ENCODE assay signal across 16 mouse cellular contexts in the genomic region with DNA sequence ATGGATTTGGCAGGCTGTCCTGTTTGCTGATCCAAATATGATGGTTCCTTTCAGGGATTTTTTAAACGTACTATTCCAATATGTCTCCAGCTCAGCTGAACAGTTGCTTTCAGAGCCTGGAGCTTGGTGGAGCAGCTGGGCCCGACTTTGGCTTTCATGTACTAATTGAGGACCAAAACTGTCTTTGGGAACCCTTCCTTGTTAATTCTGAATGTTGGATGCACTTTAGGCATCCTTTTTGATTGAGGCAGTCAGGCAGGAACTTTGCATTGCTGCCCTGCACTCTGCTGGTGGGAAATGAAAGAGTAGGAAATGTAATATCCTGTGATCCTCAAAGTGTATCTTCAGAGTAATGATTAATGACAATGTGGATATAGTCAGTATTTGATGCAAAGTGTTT.
DNase-seq lines count a peak whose midpoint lies in the region; ATAC-seq and TF ChIP-seq lines count a peak whose summit lies in the region.
"Had no signal": no experiment of that assay in that cellular context is flagged by ENCODE, and none has a peak within 500 bp of the region (broad histone marks: within the 10 kb centered on the region; RNA-seq: fewer than 3 reads in every experiment).

No protein-coding gene starts in this region.

- no peak overlapping the region for H3K4me3 ChIP-seq in forebrain, embryonic 15.5 days
- no peak overlapping the region for H3K4me3 ChIP-seq in forebrain, embryonic 10.5 days
- H3K4me3 ChIP-seq in midbrain, embryonic 14.5 days (replicated peaks; ENCODE audit: low read depth, low read length): no peak overlapping the region
- H3K4me3 ChIP-seq in midbrain, embryonic 13.5 days (replicated peaks): no peak overlapping the region
- H3K4me3 ChIP-seq in forebrain, postnatal 0 days (ENCODE audit: low read depth, low read length): no peak overlapping the region
- H3K4me3 ChIP-seq: embryonic facial prominence, embryonic 15.5 days; liver, embryonic 13.5 days; midbrain, embryonic 12.5 days had no signal

- intact Hi-C loops in left cerebral cortex, postnatal 25 days (cut with DNase I): no loop called here

- WGBS in forebrain, embryonic 15.5 days: 44% methylated on average over 2 of the region's 2 CpGs
- 80% methylated on average over 2 of the region's 2 CpGs for WGBS in forebrain, embryonic 10.5 days
- 61% methylated on average over 2 of the region's 2 CpGs for WGBS in midbrain, embryonic 14.5 days
- WGBS in midbrain, embryonic 13.5 days: 73% methylated on average over 2 of the region's 2 CpGs
- 36% methylated on average over 2 of the region's 2 CpGs for WGBS in forebrain, postnatal 0 days

- no peak overlapping the region for H3K9ac ChIP-seq in forebrain, embryonic 15.5 days (replicated peaks)
- H3K9ac ChIP-seq in midbrain, embryonic 14.5 days (replicated peaks; ENCODE audit: low read length): no peak overlapping the region
- no peak overlapping the region for H3K9ac ChIP-seq in midbrain, embryonic 13.5 days (replicated peaks)
- H3K9ac ChIP-seq in forebrain, postnatal 0 days: no peak overlapping the region
- H3K9ac ChIP-seq: embryonic facial prominence, embryonic 15.5 days; liver, embryonic 13.5 days; midbrain, embryonic 12.5 days had no signal

- peak; percentile 63; the same call in 1 of the 2 replicates for ATAC-seq in forebrain, embryonic 15.5 days (replicated peaks)
- no peak for ATAC-seq in midbrain, embryonic 14.5 days (ENCODE audit: low FRiP score, low TSS enrichment)
- no peak for ATAC-seq in midbrain, embryonic 13.5 days
- ATAC-seq in forebrain, postnatal 0 days: peak; percentile 93

- H3K4me1 ChIP-seq in forebrain, embryonic 15.5 days: no peaks in the 10 kb centered on the region
- no peaks in the 10 kb centered on the region for H3K4me1 ChIP-seq in forebrain, embryonic 10.5 days
- H3K4me1 ChIP-seq in midbrain, embryonic 14.5 days (ENCODE audit: control insufficient read depth, insufficient read depth, low read length): no peaks in the 10 kb centered on the region
- no peaks in the 10 kb centered on the region for H3K4me1 ChIP-seq in midbrain, embryonic 13.5 days (replicated peaks)
- H3K4me1 ChIP-seq in forebrain, postnatal 0 days (ENCODE audit: insufficient read depth): no peaks in the 10 kb centered on the region
- H3K4me1 ChIP-seq: embryonic facial prominence, embryonic 15.5 days; liver, embryonic 13.5 days; midbrain, embryonic 12.5 days had no signal

- no peaks in the 10 kb centered on the region for H3K36me3 ChIP-seq in forebrain, embryonic 15.5 days
- H3K36me3 ChIP-seq in forebrain, embryonic 10.5 days (replicated peaks): no peaks in the 10 kb centered on the region
- H3K36me3 ChIP-seq in midbrain, embryonic 14.5 days (ENCODE audit: control insufficient read depth, insufficient read depth, low read length): no peaks in the 10 kb centered on the region
- H3K36me3 ChIP-seq in midbrain, embryonic 13.5 days: no peaks in the 10 kb centered on the region
- no peaks in the 10 kb centered on the region for H3K36me3 ChIP-seq in forebrain, postnatal 0 days (ENCODE audit: insufficient read depth)
- H3K36me3 ChIP-seq: embryonic facial prominence, embryonic 15.5 days; liver, embryonic 13.5 days; midbrain, embryonic 12.5 days had no signal

- H3K9me3 ChIP-seq in forebrain, embryonic 15.5 days: no peaks in the 10 kb centered on the region
- H3K9me3 ChIP-seq in forebrain, embryonic 10.5 days: no peaks in the 10 kb centered on the region
- no peaks in the 10 kb centered on the region for H3K9me3 ChIP-seq in midbrain, embryonic 14.5 days (ENCODE audit: control insufficient read depth, low read length)
- no peaks in the 10 kb centered on the region for H3K9me3 ChIP-seq in midbrain, embryonic 13.5 days
- no peaks in the 10 kb centered on the region for H3K9me3 ChIP-seq in forebrain, postnatal 0 days (ENCODE audit: low read length)
- H3K9me3 ChIP-seq: embryonic facial prominence, embryonic 15.5 days; liver, embryonic 13.5 days; midbrain, embryonic 12.5 days had no signal

- no peak overlapping the region for H3K27ac ChIP-seq in forebrain, embryonic 15.5 days (replicated peaks)
- H3K27ac ChIP-seq in forebrain, embryonic 10.5 days: no peak overlapping the region
- no peak overlapping the region for H3K27ac ChIP-seq in midbrain, embryonic 14.5 days (replicated peaks; ENCODE audit: low read depth, low read length)
- no peak overlapping the region for H3K27ac ChIP-seq in midbrain, embryonic 13.5 days
- H3K27ac ChIP-seq in forebrain, postnatal 0 days (ENCODE audit: low read depth, low read length): no peak overlapping the region
- H3K27ac ChIP-seq: embryonic facial prominence, embryonic 15.5 days; liver, embryonic 13.5 days; midbrain, embryonic 12.5 days had no signal

- no peaks in the 10 kb centered on the region for H3K27me3 ChIP-seq in forebrain, embryonic 15.5 days
- no peaks in the 10 kb centered on the region for H3K27me3 ChIP-seq in forebrain, embryonic 10.5 days (ENCODE audit: poor library complexity, severe bottlenecking)
- H3K27me3 ChIP-seq in midbrain, embryonic 14.5 days (ENCODE audit: control insufficient read depth, insufficient read depth, low read length): no peaks in the 10 kb centered on the region
- H3K27me3 ChIP-seq in midbrain, embryonic 13.5 days: no peaks in the 10 kb centered on the region
- no peaks in the 10 kb centered on the region for H3K27me3 ChIP-seq in forebrain, postnatal 0 days (ENCODE audit: insufficient read depth, low read length)
- H3K27me3 ChIP-seq: embryonic facial prominence, embryonic 15.5 days; liver, embryonic 13.5 days; midbrain, embryonic 12.5 days had no signal

- peak; percentile 65 for TF ChIP-seq CTCF in forebrain, postnatal 0 days (IDR thresholded peaks at IDR 0.05; ENCODE audit: low read depth)

- no peak for DNase-seq in forebrain, embryonic 10.5 days (ENCODE audit: extremely low spot score, low spot score)
- DNase-seq in midbrain, embryonic 14.5 days: peak; percentile 26
- DNase-seq in forebrain, postnatal 0 days: peak; percentile 82
- peak; percentile 35 to 54 for DNase-seq in layer of hippocampus, postnatal 36 days
- DNase-seq in testis, postnatal 10 days (ENCODE audit: low spot score): no peak
- DNase-seq in left cerebral cortex, postnatal 25 days (ENCODE audit: low spot score in 2 of 2): no peak
- DNase-seq: adrenal gland, adult 8-10 months; heart, adult 11 months; heart, postnatal 14 days; liver, embryonic 13.5 days; lung, postnatal 36 days; thymus, adult 18-20 months had no signal

- no peak overlapping the region for H3K4me2 ChIP-seq in forebrain, embryonic 15.5 days (replicated peaks)
- no peak overlapping the region for H3K4me2 ChIP-seq in midbrain, embryonic 14.5 days (ENCODE audit: low read length)
- H3K4me2 ChIP-seq in midbrain, embryonic 13.5 days (replicated peaks): no peak overlapping the region
- no peak overlapping the region for H3K4me2 ChIP-seq in forebrain, postnatal 0 days (ENCODE audit: low read depth)
- H3K4me2 ChIP-seq: embryonic facial prominence, embryonic 15.5 days; liver, embryonic 13.5 days; midbrain, embryonic 12.5 days had no signal

Comparison
In these comparisons a context has a peak if more than half of its experiments do, and no peak if none do; other contexts are left out.
1. DNase-seq: peak in midbrain, embryonic 14.5 days (single experiment), forebrain, postnatal 0 days (single experiment) and layer of hippocampus, postnatal 36 days (2 of 2); none in forebrain, embryonic 10.5 days (single experiment), testis, postnatal 10 days (single experiment) and left cerebral cortex, postnatal 25 days (0 of 2).
2. ATAC-seq: peak in forebrain, embryonic 15.5 days (single experiment) and forebrain, postnatal 0 days (single experiment); none in midbrain, embryonic 14.5 days (single experiment) and midbrain, embryonic 13.5 days (single experiment).